Mouse (Mus musculus) olfactory bulb, adult 2 months (tissue): Measurements from ENCODE around the gene Crybg1.

ENCODE experiments used
- CTCF ChIP-seq: fragments of 200-500 bp; IDR thresholded peaks from 2 replicates; pipeline ENCODE4 v1.5.1; 2012; ENCODE audit warnings: low read depth, mild to moderate bottlenecking, low read length, moderate library complexity; ENCODE audit not compliant: insufficient read depth
- POLR2A ChIP-seq: fragments of 200-500 bp; IDR thresholded peaks from 2 replicates; pipeline ENCODE4 v1.6.1; 2012; ENCODE audit warnings: mild to moderate bottlenecking, low read depth, low read length, moderate library complexity; ENCODE audit not compliant: insufficient read depth

DNA sequence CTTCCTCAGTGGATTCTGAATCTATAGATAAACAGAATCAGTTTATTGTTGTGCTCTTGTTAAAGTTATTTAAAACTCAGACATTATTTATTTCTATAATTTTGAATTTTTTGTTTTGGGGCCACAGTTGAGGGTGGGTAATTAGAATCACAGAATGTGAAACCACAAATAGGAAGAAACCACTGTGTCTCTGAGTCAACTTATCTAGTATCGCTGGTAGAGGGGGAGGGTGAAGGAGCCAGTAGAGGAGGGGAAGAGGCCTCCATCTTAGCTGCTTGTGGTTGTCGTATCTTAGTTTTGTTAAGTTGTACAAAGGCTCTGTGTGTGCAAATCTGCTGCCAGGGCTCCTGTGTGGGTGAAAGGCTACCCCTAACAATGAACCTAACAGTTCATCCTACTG, 231.9 kb downstream of the Crybg1 start:
- TF ChIP-seq POLR2A: no peak
- TF ChIP-seq CTCF: no peak
